9 mouse cellular contexts compared by ENCODE assay signal in the genomic region with DNA sequence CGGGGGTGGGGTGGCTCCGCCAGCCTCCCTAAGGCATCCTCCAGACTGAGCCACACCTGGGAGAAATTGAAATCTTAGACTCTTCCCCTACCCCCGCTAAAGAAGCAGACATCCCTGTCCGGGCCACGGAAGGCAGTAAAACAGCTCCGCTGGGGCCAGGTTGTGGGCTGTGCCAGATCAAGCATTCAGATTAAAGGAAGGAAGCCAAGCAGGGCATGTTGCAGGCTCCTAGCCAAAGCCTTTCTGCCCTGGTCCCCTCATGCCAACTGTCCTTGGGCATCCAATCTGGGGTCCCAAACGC. TPM values are rescaled to one million over a fixed set of nuclear protein-coding genes. Genes with fewer than 3 reads are reported as not detected.
DNase-seq lines count a peak whose midpoint lies in the region; ATAC-seq and TF ChIP-seq lines count a peak whose summit lies in the region.
"Had no signal": no experiment of that assay in that cellular context is flagged by ENCODE, and none has a peak within 500 bp of the region (broad histone marks: within the 10 kb centered on the region; RNA-seq: fewer than 3 reads in every experiment).

No protein-coding gene starts in this region.

- H3K4me2 ChIP-seq in heart, embryonic 13.5 days = peak overlapping the region; percentile 45
- peak overlapping the region; percentile 38 for H3K4me2 ChIP-seq in intestine, embryonic 15.5 days (replicated peaks)
- peak overlapping the region; percentile 43 for H3K4me2 ChIP-seq in midbrain, embryonic 15.5 days

- TF ChIP-seq CTCF in gastrocnemius, adult 2 months (IDR thresholded peaks at IDR 0.05) = no peak

- H3K27ac ChIP-seq in heart, embryonic 13.5 days (replicated peaks) = no peak overlapping the region
- H3K27ac ChIP-seq in embryonic facial prominence, embryonic 10.5 days (replicated peaks) = peak overlapping the region; percentile 88
- H3K27ac ChIP-seq in intestine, embryonic 15.5 days = peak overlapping the region; percentile 9; the same call in 1 of the 2 replicates
- H3K27ac ChIP-seq in midbrain, embryonic 15.5 days = peak overlapping the region; percentile 91
- H3K27ac ChIP-seq in gastrocnemius, adult 2 months = no peak overlapping the region

- H3K4me3 ChIP-seq in heart, embryonic 13.5 days = peak overlapping the region; percentile 6; the same call in 1 of the 2 replicates
- peak overlapping the region; percentile 51 for H3K4me3 ChIP-seq in embryonic facial prominence, embryonic 10.5 days
- H3K4me3 ChIP-seq in intestine, embryonic 15.5 days (replicated peaks) = no peak overlapping the region
- no peak overlapping the region; the same call in 1 of the 2 replicates for H3K4me3 ChIP-seq in midbrain, embryonic 15.5 days
- no peak overlapping the region for H3K4me3 ChIP-seq in gastrocnemius, adult 2 months

- peaks cover 37% of the 10 kb centered on the region for H3K4me1 ChIP-seq in heart, embryonic 13.5 days
- H3K4me1 ChIP-seq in embryonic facial prominence, embryonic 10.5 days = peaks cover 44% of the 10 kb centered on the region
- peaks cover 28% of the 10 kb centered on the region for H3K4me1 ChIP-seq in intestine, embryonic 15.5 days (replicated peaks)
- H3K4me1 ChIP-seq in midbrain, embryonic 15.5 days = peaks cover 46% of the 10 kb centered on the region

- H3K36me3 ChIP-seq in heart, embryonic 13.5 days = peaks cover 30% of the 10 kb centered on the region
- peaks cover 31% of the 10 kb centered on the region for H3K36me3 ChIP-seq in embryonic facial prominence, embryonic 10.5 days (replicated peaks)
- peaks cover 19% of the 10 kb centered on the region for H3K36me3 ChIP-seq in intestine, embryonic 15.5 days
- peaks cover 24% of the 10 kb centered on the region for H3K36me3 ChIP-seq in midbrain, embryonic 15.5 days (replicated peaks)

- intact Hi-C loops in heart, postnatal 10 days (cut with DNase I) = loop anchor here (5.0 kb wide), 1 partner anchor 134 kb away; no protein-coding TSS in a partner anchor
- intact Hi-C loops in left cerebral cortex, postnatal 10 days (cut with DNase I) = loop anchor here (5.0 kb wide), 1 partner anchor 34 kb away; no protein-coding TSS in a partner anchor
- intact Hi-C loops in gastrocnemius, adult 2 months (cut with DNase I) = loop anchor here (5.0 kb wide), 1 partner anchor 94 kb away; no protein-coding TSS in a partner anchor

- peaks cover 33% of the 10 kb centered on the region for H3K27me3 ChIP-seq in heart, embryonic 13.5 days (replicated peaks)
- peaks cover 28% of the 10 kb centered on the region for H3K27me3 ChIP-seq in embryonic facial prominence, embryonic 10.5 days (replicated peaks; ENCODE audit: low read depth, poor library complexity, severe bottlenecking)
- peaks cover 3% of the 10 kb centered on the region; the same call in 1 of the 2 replicates for H3K27me3 ChIP-seq in intestine, embryonic 15.5 days (replicated peaks)
- H3K27me3 ChIP-seq in midbrain, embryonic 15.5 days (replicated peaks) = no peaks in the 10 kb centered on the region

- H3K9ac ChIP-seq in heart, embryonic 13.5 days = peak overlapping the region; percentile 37; the same call in 1 of the 2 replicates
- H3K9ac ChIP-seq in intestine, embryonic 15.5 days = no peak overlapping the region
- peak overlapping the region; percentile 19 for H3K9ac ChIP-seq in midbrain, embryonic 15.5 days

- ATAC-seq in heart, embryonic 13.5 days (ENCODE audit: extremely low read depth, insufficient number of reproducible peaks, low FRiP score, low TSS enrichment) = no peak
- ATAC-seq in intestine, embryonic 15.5 days = no peak
- peak; percentile 12; the same call in 1 of the 2 replicates for ATAC-seq in midbrain, embryonic 15.5 days (replicated peaks)

- H3K9me3 ChIP-seq in heart, embryonic 13.5 days = no peaks in the 10 kb centered on the region
- H3K9me3 ChIP-seq in embryonic facial prominence, embryonic 10.5 days = no peaks in the 10 kb centered on the region
- H3K9me3 ChIP-seq in intestine, embryonic 15.5 days = no peaks in the 10 kb centered on the region
- H3K9me3 ChIP-seq in midbrain, embryonic 15.5 days = no peaks in the 10 kb centered on the region

- DNase-seq in heart, postnatal 10 days = no peak
- peak; percentile 73 for DNase-seq in embryonic facial prominence, embryonic 10.5 days (ENCODE audit: low spot score)
- no peak for DNase-seq in left cerebral cortex, postnatal 10 days (ENCODE audit: extremely low spot score in 1 of 2, low spot score in 2 of 2)
- no peak for DNase-seq in gastrocnemius, adult 2 months
- DNase-seq in gastrocnemius, adult 18-20 months (ENCODE audit: low spot score) = no peak

- 0% methylated on average over 7 of the region's 7 CpGs for WGBS in heart, embryonic 13.5 days
- under 1% methylated on average over 7 of the region's 7 CpGs for WGBS in embryonic facial prominence, embryonic 10.5 days
- whole genome bisulfite sequencing in intestine, embryonic 15.5 days = 1% methylated on average over 7 of the region's 7 CpGs
- WGBS in midbrain, embryonic 15.5 days = under 1% methylated on average over 7 of the region's 7 CpGs

RNA-seq across cellular contexts. Expression of a gene that starts 25.9 kb away (rescaled TPM):
- polyA plus RNA-seq in heart, embryonic 13.5 days (2015; fragmentation: Nextera tagmentation; extraction: Ambion mirVana) = 4.5 and 6.3 TPM in 2 replicates
- 10 to 100 TPM; 19.4 to 22.2 TPM for total RNA-seq in heart, postnatal 10 days (2021)
- polyA plus RNA-seq in embryonic facial prominence, embryonic 10.5 days (2016; fragmentation: Nextera tagmentation; extraction: Ambion mirVana) = 13.2 and 21.4 TPM in 2 replicates
- polyA plus RNA-seq in intestine, embryonic 15.5 days (2015; fragmentation: Nextera tagmentation; extraction: Ambion mirVana) = 8.9 and 11.2 TPM in 2 replicates
- 26.0 and 31.2 TPM in 2 replicates for polyA plus RNA-seq in midbrain, embryonic 15.5 days (2015; fragmentation: Nextera tagmentation; extraction: Ambion mirVana)
- total RNA-seq in left cerebral cortex, postnatal 10 days (2021) = 10 to 100 TPM; 14.3 to 19.2 TPM
- 1 to 10 TPM; 6.3 to 9.2 TPM for total RNA-seq in gastrocnemius, adult 2 months (2021)
- total RNA-seq in gastrocnemius, adult 18-20 months (2021) = 1 to 10 TPM; 6.2 to 6.8 TPM

RNA-seq across cellular contexts. Expression of a gene that starts 34.7 kb away (rescaled TPM):
- polyA plus RNA-seq in heart, embryonic 13.5 days (2015; fragmentation: Nextera tagmentation; extraction: Ambion mirVana) = 121 and 125 TPM in 2 replicates
- total RNA-seq in heart, postnatal 10 days (2021) = 10 to 100 TPM; 57.8 to 66.6 TPM
- polyA plus RNA-seq in embryonic facial prominence, embryonic 10.5 days (2016; fragmentation: Nextera tagmentation; extraction: Ambion mirVana) = 200 and 206 TPM in 2 replicates
- polyA plus RNA-seq in intestine, embryonic 15.5 days (2015; fragmentation: Nextera tagmentation; extraction: Ambion mirVana) = 153 and 154 TPM in 2 replicates
- 280 and 292 TPM in 2 replicates for polyA plus RNA-seq in midbrain, embryonic 15.5 days (2015; fragmentation: Nextera tagmentation; extraction: Ambion mirVana)
- total RNA-seq in left cerebral cortex, postnatal 10 days (2021) = 100 to 1,000 TPM; 157 TPM
- 10 to 100 TPM; 46.4 to 49.6 TPM for total RNA-seq in gastrocnemius, adult 2 months (2021)
- total RNA-seq in gastrocnemius, adult 18-20 months (2021) = 10 to 100 TPM; 34.3 to 40.5 TPM

RNA-seq across cellular contexts. Expression of a gene that starts 56.6 kb away (rescaled TPM):
- polyA plus RNA-seq in heart, embryonic 13.5 days (2015; fragmentation: Nextera tagmentation; extraction: Ambion mirVana) = 0.90 and 1.3 TPM in 2 replicates
- not detected for total RNA-seq in heart, postnatal 10 days (2021)
- 3.4 and 4.3 TPM in 2 replicates for polyA plus RNA-seq in embryonic facial prominence, embryonic 10.5 days (2016; fragmentation: Nextera tagmentation; extraction: Ambion mirVana)
- 0.82 and 1.9 TPM in 2 replicates for polyA plus RNA-seq in intestine, embryonic 15.5 days (2015; fragmentation: Nextera tagmentation; extraction: Ambion mirVana)
- 2.1 and 2.2 TPM in 2 replicates for polyA plus RNA-seq in midbrain, embryonic 15.5 days (2015; fragmentation: Nextera tagmentation; extraction: Ambion mirVana)
- under 1 TPM; 0.32 to 0.93 TPM for total RNA-seq in left cerebral cortex, postnatal 10 days (2021)
- not detected for total RNA-seq in gastrocnemius, adult 2 months (2021)
- not detected for total RNA-seq in gastrocnemius, adult 18-20 months (2021)
- total RNA-seq: common myeloid progenitor, adult 5-6 weeks had no signal

Comparison
In these comparisons a context has a peak if more than half of its experiments do, and no peak if none do; other contexts are left out.
1. H3K27ac ChIP-seq: peak in embryonic facial prominence, embryonic 10.5 days (single experiment), intestine, embryonic 15.5 days (single experiment) and midbrain, embryonic 15.5 days (single experiment); none in heart, embryonic 13.5 days (single experiment) and gastrocnemius, adult 2 months (single experiment).
2. H3K4me3 ChIP-seq: peak in heart, embryonic 13.5 days (single experiment) and embryonic facial prominence, embryonic 10.5 days (single experiment); none in intestine, embryonic 15.5 days (single experiment), midbrain, embryonic 15.5 days (single experiment) and gastrocnemius, adult 2 months (single experiment).
3. Peak in every context shown above with its lines, with median percentiles within 50 percentile points of each other: H3K4me2 ChIP-seq.